Mouse (Mus musculus): ENCODE measurements around the gene Hmgcs2.

DNA sequence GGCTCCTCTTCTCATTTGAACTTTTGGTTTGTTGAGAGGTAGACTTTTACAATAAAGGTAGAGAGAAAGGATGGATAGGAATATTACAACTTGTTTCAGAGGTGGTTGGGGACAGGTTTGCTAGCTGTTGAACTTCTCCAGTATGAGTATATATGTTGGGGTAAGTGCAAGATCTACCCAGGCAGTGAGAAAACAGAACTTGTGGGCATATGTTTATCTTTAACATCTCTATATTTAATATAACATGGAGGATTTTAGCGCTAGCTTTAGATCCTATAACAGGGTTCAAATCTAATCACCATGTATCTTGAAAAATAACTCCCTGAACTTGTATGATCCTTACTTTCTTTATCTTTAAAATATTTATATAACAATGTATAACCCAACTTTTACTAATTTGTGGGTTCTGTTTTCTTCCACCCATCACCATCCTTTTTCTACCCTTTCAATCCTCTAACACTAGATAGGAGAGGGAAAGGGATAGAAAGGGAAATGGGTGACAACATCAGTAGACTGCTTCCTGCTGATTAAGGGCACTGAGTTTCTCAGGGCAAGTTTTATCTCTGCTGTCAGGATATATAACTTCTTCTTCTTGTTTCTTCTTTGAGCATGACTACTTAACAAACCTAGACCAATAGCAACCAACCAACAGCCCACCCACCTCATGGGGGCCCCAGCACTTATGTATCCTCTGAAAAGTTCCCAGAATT lies 19.3 kb downstream of the Hmgcs2 start:
- TF ChIP-seq POLR2A (IDR thresholded peaks at IDR 0.05; ENCODE audit: borderline replicate concordance, control insufficient read depth, low read depth, low read length) = no peak
- no peak for TF ChIP-seq CTCF (IDR thresholded peaks at IDR 0.05; ENCODE audit: control insufficient read depth, insufficient read depth, low read length)

All from bone marrow, adult 2 months (tissue).